Mouse (Mus musculus) layer of hippocampus, adult 9-10 months (tissue): Measurements from ENCODE around the gene Strap.

Source experiments
- DNase-seq: peaks from one replicate; pipeline ENCODE4 v3.0.0; 2022; ENCODE audit warnings: low spot score

Strap gene

DNA sequence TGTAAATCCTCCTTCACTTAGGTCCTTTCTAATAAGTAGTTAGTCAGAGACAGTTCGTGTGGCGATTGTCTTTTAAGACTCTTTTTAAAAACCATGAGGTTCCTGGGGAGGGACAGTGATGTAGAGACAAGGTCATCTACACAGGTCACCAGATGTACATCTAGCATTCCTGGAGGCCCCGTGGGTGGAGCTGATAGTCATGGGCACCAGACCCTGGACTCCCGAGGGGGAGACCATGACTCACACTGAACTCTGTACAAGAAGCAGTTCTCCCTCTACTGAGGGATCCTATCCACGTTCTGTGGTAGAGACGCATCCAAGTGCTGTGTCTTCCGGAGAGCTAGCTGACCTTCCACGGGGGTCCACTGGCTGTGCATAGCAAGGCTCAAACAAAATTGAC, 42.1 kb downstream of the Strap start:
- DNase-seq: no peak

GRCm38 (mm10) chr6:137783899-137784637, 49.2 kb downstream of the Strap start:
- no peak for DNase-seq

GRCm38 (mm10) chr6:137788976-137789590, 54.2 kb downstream of the Strap start:
- no peak for DNase-seq

- DNase-seq: no peak
Observed at GRCm38 (mm10) chr6:137789658-137790057, 54.8 kb downstream of the Strap start.

DNA sequence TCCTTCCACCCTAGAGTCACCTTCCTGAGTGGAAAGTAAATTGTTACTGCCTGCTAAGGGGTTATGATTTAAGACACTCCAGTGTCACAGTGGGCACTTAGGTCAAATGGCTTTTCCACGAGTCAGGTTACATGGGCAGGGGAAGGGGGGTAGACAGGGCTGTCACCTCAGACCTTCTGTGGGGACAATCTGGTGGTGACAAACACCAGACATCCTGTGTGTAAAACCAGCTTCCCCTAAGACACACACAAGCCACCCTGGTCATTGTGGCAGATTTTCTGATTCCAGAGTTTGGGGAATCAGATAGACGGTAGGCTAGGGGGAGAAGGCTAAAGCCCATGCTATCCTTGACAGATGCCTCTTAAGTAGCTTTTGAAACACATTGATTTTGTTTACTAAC, 60.6 kb downstream of the Strap start:
- DNase-seq: no peak

GRCm38 (mm10) chr6:137796596-137797567, 62.0 kb downstream of the Strap start:
- peak; percentile 24 for DNase-seq

GRCm38 (mm10) chr6:137799253-137799652, 64.4 kb downstream of the Strap start:
- DNase-seq: no peak
